Mouse (Mus musculus): ENCODE measurements around the gene Gstm3.

DNA sequence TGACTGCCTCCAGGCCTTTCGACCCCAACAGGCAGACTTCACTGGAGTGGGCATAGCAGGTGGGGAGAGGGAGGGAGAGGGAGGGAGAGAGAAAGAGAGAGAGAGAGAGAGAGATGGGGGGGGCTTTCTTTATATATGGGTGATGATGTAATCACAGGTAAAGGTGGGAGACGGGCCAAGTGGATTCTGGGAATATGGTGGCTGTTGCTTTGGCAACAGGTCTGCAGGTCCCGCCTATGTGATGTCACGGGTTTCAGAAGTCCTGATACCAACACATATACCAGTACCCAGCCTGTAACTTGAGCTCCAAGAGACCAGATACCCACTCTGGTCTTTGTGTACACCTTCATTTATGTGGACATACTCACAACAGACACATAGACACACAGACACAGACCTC is 27.5 kb upstream of the Gstm3 start:
- TF ChIP-seq POLR2A (IDR thresholded peaks at IDR 0.05; ENCODE audit: low read depth, low read length): no peak
- TF ChIP-seq CTCF (conservative IDR thresholded peaks at IDR 0.05; ENCODE audit: insufficient read depth, insufficient read length, low read depth, low read length): no peak
